Mouse (Mus musculus): Measurements from ENCODE around the gene Pomgnt2.

- TF ChIP-seq CTCF (IDR thresholded peaks at IDR 0.05; ENCODE audit: borderline replicate concordance, control insufficient read depth, extremely low read depth, insufficient read depth, low read length, poor library complexity): no peak
- no peak for TF ChIP-seq POLR2A (IDR thresholded peaks at IDR 0.05; ENCODE audit: control insufficient read depth, extremely low read depth, insufficient read depth, low read length, poor library complexity)
Measured at GRCm38 (mm10) chr9:122025855-122026590, 29.1 kb upstream of the Pomgnt2 start.

Data from thymus, adult 2 months (tissue).